Mouse (Mus musculus): ENCODE measurements around the gene Lrrd1. TPM values are rescaled to one million over a fixed set of nuclear protein-coding genes. Genes with fewer than 3 reads are reported as not detected.

The Lrrd1 gene
- polyA plus RNA-seq, 1 experiment from 2014 or later: not detected

DNA sequence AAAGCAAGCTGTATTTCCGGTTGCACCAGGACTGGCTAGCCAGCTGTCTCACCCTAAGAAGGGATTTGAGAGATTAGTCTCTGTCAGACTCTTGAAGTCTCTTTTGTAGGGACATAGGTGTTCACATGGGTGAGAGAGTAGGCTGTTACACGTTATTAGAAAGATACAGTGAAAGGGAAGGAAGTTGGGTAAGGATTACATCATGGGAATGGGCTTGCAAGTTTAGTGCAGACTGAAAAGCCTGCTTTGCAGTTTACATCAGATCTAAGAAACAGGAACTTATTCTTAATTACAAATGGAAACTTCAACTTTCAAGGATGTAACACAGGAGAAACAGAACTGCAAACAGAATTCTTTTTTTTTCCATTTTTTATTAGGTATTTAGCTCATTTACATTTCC lies 60.5 kb downstream of the Lrrd1 start:
- no peak overlapping the region for H3K4me3 ChIP-seq (ENCODE audit: low read depth, low read length)
- 34% methylated on average over 2 of the region's 2 CpGs for WGBS (ENCODE audit: insufficient replicate concordance)
- no peak; the same call in 1 of the 2 replicates for ATAC-seq (ENCODE audit: low read depth)
- no peaks in the 10 kb centered on the region for H3K27me3 ChIP-seq (ENCODE audit: control insufficient read depth, insufficient read depth, low read depth, low read length)
- H3K9ac ChIP-seq (ENCODE audit: low read depth, low read length): no peak overlapping the region
- no peaks in the 10 kb centered on the region for H3K36me3 ChIP-seq (ENCODE audit: control insufficient read depth, insufficient read depth)
- no peaks in the 10 kb centered on the region for H3K9me3 ChIP-seq (replicated peaks; ENCODE audit: control insufficient read depth, low read length)
- no peaks in the 10 kb centered on the region for H3K4me1 ChIP-seq (ENCODE audit: control insufficient read depth, low read depth, low read length)
- H3K27ac ChIP-seq (ENCODE audit: low read length): no peak overlapping the region
- H3K4me2 ChIP-seq (ENCODE audit: low read depth, low read length): no peak overlapping the region

Other genes with a start within 250 kb of the Lrrd1 start
- 5.6 and 6.4 TPM in 2 replicates for gene Pex1, start 249.1 kb upstream of the Lrrd1 start, polyA plus RNA-seq (2015; fragmentation: Nextera tagmentation; extraction: Ambion mirVana)
- gene Rbm48, start 248.6 kb upstream of the Lrrd1 start, polyA plus RNA-seq (2015; fragmentation: Nextera tagmentation; extraction: Ambion mirVana): 5.5 and 7.0 TPM in 2 replicates
- gene Tmbim7, start 194.0 kb upstream of the Lrrd1 start, polyA plus RNA-seq (2015; fragmentation: Nextera tagmentation; extraction: Ambion mirVana): not detected in 2 replicates
- gene Gatad1, start 188.0 kb upstream of the Lrrd1 start, polyA plus RNA-seq (2015; fragmentation: Nextera tagmentation; extraction: Ambion mirVana): 18.7 and 20.7 TPM in 2 replicates
- gene Ankib1, start 42.2 kb upstream of the Lrrd1 start, polyA plus RNA-seq (2015; fragmentation: Nextera tagmentation; extraction: Ambion mirVana): 2.5 and 2.8 TPM in 2 replicates
- gene Krit1, start 42.0 kb upstream of the Lrrd1 start, polyA plus RNA-seq (2015; fragmentation: Nextera tagmentation; extraction: Ambion mirVana): 18.7 and 19.6 TPM in 2 replicates
- 4.0 and 4.8 TPM in 2 replicates for gene Mterf1a, start 48.8 kb downstream of the Lrrd1 start, polyA plus RNA-seq (2015; fragmentation: Nextera tagmentation; extraction: Ambion mirVana)
- 26.0 and 26.1 TPM in 2 replicates for gene Akap9, start 82.9 kb downstream of the Lrrd1 start, polyA plus RNA-seq (2015; fragmentation: Nextera tagmentation; extraction: Ambion mirVana)

All from liver, embryonic 16.5 days (tissue).